Mouse (Mus musculus): ENCODE data around the gene Acp6.

Acp6 gene

GRCm38 (mm10) chr3:97196571-97196970, 38.0 kb downstream of the Acp6 start:
- in situ Hi-C loops (cut with MboI, MseI) = no loop called here

GRCm38 (mm10) chr3:97199261-97199660, 40.7 kb downstream of the Acp6 start:
- in situ Hi-C loops (cut with MboI, MseI) = no loop called here

GRCm38 (mm10) chr3:97201943-97202342, 43.4 kb downstream of the Acp6 start:
- in situ Hi-C loops (cut with MboI, MseI) = no loop called here

GRCm38 (mm10) chr3:97203880-97204279, 45.3 kb downstream of the Acp6 start:
- in situ Hi-C loops (cut with MboI, MseI) = no loop called here

- in situ Hi-C loops (cut with MboI, MseI) = no loop called here
Measured at GRCm38 (mm10) chr3:97206521-97206920, 47.9 kb downstream of the Acp6 start.

GRCm38 (mm10) chr3:97209351-97209750, 50.8 kb downstream of the Acp6 start:
- in situ Hi-C loops (cut with MboI, MseI) = no loop called here

- in situ Hi-C loops (cut with MboI, MseI) = loop anchor here (10.0 kb wide), 1 partner anchor 1056 kb away; no protein-coding TSS in a partner anchor
Measured at GRCm38 (mm10) chr3:97211177-97211576, 52.6 kb downstream of the Acp6 start.

GRCm38 (mm10) chr3:97213871-97214270, 55.3 kb downstream of the Acp6 start:
- in situ Hi-C loops (cut with MboI, MseI) = loop anchor here (10.0 kb wide), 1 partner anchor 1059 kb away; no protein-coding TSS in a partner anchor

GRCm38 (mm10) chr3:97214439-97214838, 55.9 kb downstream of the Acp6 start:
- in situ Hi-C loops (cut with MboI, MseI) = loop anchor here (10.0 kb wide), 1 partner anchor 1060 kb away; no protein-coding TSS in a partner anchor

- in situ Hi-C loops (cut with MboI, MseI) = loop anchor here (10.0 kb wide), 1 partner anchor 1061 kb away; no protein-coding TSS in a partner anchor
Measured at GRCm38 (mm10) chr3:97215526-97215925, 56.9 kb downstream of the Acp6 start.

GRCm38 (mm10) chr3:97223261-97223660, 64.7 kb downstream of the Acp6 start:
- in situ Hi-C loops (cut with MboI, MseI) = no loop called here

GRCm38 (mm10) chr3:97225231-97225630, 66.7 kb downstream of the Acp6 start:
- in situ Hi-C loops (cut with MboI, MseI) = loop anchor here (5.0 kb wide), 1 partner anchor 72 kb away; the partner anchor contains the start of gene Bcl9

GRCm38 (mm10) chr3:97226719-97227118, 68.1 kb downstream of the Acp6 start:
- in situ Hi-C loops (cut with MboI, MseI) = loop anchor here (5.0 kb wide), 1 partner anchor 71 kb away; the partner anchor contains the start of gene Bcl9

All from T-helper 1 cell (primary cell).